Mouse (Mus musculus): ENCODE measurements around the gene Stradb. TPM values are rescaled to one million over a fixed set of nuclear protein-coding genes. Genes with fewer than 3 reads are reported as not detected.

The Stradb gene
- 10 to 100 TPM; 10.1 to 17.3 TPM for total RNA-seq (2023)

DNA sequence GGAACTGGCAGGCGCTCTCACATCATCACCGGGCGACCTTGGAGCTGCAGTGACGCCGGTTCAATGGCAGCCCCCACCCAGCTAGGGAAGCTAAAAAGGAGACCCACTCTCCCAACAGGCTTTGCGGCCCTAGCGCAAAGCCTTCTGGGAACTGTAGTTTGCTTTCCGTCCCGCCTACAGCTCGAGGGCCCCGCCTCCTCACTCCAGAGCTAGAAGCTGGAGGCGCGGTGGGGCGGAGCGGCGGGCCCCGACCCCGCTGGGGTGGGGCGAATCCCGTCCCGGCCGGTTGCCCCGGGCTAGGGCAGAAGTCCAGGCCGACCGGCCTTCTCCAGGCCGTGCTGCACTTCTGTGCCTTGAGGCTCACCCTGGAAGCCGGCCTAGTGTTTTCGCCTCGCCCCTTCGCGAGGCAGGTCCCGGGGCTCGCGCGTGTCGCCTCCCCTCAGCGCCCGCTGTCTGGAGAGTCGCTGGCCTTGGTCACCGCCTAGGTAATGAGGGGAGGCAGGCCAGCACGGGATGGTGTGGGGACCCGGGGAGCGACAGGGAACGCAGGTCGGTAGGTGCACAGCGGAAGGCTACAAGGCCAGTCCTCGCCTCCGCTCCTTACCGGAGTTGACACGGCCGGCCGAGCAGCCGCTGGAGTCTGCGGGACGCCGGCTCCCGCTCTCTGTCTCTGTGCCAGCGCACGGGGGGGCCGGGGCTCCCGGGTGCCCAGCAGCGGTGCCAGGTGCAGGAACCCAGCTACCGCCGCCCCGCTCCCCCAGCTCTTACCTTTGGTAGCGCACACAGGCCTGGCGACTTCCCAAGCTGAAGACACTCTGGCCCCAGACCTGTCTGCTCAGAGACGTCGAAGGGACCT, at the start of gene Stradb, which contains the start of gene Trak2:
TSS of gene Stradb (plus strand) at position 157 of the 856 bp plus-strand sequence.
TSS of gene Trak2 (minus strand) at position 65 of the 856 bp plus-strand sequence.

Other genes with a start within 250 kb of the Stradb start
- 10 to 100 TPM; 69.2 to 91.4 TPM for gene Casp8, start 178.1 kb upstream of the Stradb start, total RNA-seq (2023)
- gene Trak2, start 92 bp upstream of the Stradb start, total RNA-seq (2023), result 10 to 100 TPM; 37.8 to 50.8 TPM
- gene C2cd6, start 121.4 kb downstream of the Stradb start, total RNA-seq (2023), result not detected
- gene Tmem237, start 146.9 kb downstream of the Stradb start, total RNA-seq (2023), result 1 to 10 TPM; 3.8 to 4.9 TPM
- gene Mpp4, start 189.9 kb downstream of the Stradb start, total RNA-seq (2023), result not detected